Mouse (Mus musculus) spleen, adult 2 months (tissue): ENCODE measurements at regions not wholly inside any gene's neighbourhood (a gene's known extent, or its start where the extent isn't known, plus 50 kb on each side); places are given as distances from the start of the nearest gene placed in this dataset.

ENCODE experiments used
- DNase-seq, 2 experiments: peaks; one replicate each; pipeline versions ENCODE4 v3.0.0 to v3.0.0-alpha.2; 2012 to 2021; ENCODE audit warnings: low spot score in 2 of 2, low read depth in 1 of 2
- H3K27ac ChIP-seq: fragments of 200-500 bp; 2 replicates; pipeline ENCODE4 v1.5.1; 2012; ENCODE audit warnings: low read length, inconsistent platforms; ENCODE audit not compliant: insufficient read depth
- H3K27me3 ChIP-seq: fragments of 200-500 bp; 2 replicates; pipeline ENCODE4 v1.6.1; 2012; ENCODE audit warnings: mild to moderate bottlenecking, moderate library complexity, low read length, inconsistent platforms; ENCODE audit not compliant: control insufficient read depth, insufficient read depth
- H3K36me3 ChIP-seq: fragments of 200-500 bp; 2 replicates; pipeline ENCODE4 v1.6.1; 2012; ENCODE audit warnings: mild to moderate bottlenecking, low read length, inconsistent platforms; ENCODE audit not compliant: control insufficient read depth, insufficient read depth
- H3K4me1 ChIP-seq: fragments of 200-500 bp; 2 replicates; pipeline ENCODE4 v1.6.1; 2011; ENCODE audit warnings: inconsistent platforms; ENCODE audit not compliant: control insufficient read depth, insufficient read depth, insufficient read length
- H3K4me3 ChIP-seq: fragments of 200-500 bp; 2 replicates; pipeline ENCODE4 v1.5.1; 2011; ENCODE audit warnings: mild to moderate bottlenecking, inconsistent platforms; ENCODE audit not compliant: insufficient read depth, insufficient read length; ENCODE audit errors: extremely low read depth
- CTCF ChIP-seq: fragments of 200-500 bp; IDR thresholded peaks from 2 replicates; pipeline ENCODE4 v1.5.1; 2011; ENCODE audit warnings: mild to moderate bottlenecking, inconsistent platforms; ENCODE audit not compliant: insufficient read depth, insufficient read length, insufficient replicate concordance; ENCODE audit errors: extremely low read depth
- POLR2A ChIP-seq: fragments of 200-500 bp; IDR thresholded peaks from 2 replicates; pipeline ENCODE4 v1.6.1; 2011; ENCODE audit warnings: low read depth, low read length, inconsistent platforms
- WGBS: fragments of 180-500 bp; shearing (Covaris S2); methylation state at CpG from one replicate; pipeline ENCODE4 v1.1.7; 2018; 5-methylcytosine and 5-hydroxymethylcytosine counted together

- no peaks in the 10 kb centered on the region for H3K36me3 ChIP-seq
- H3K4me1 ChIP-seq: no peaks in the 10 kb centered on the region
- no peak for DNase-seq
- H3K4me3 ChIP-seq: no peak overlapping the region
- 83% methylated on average over 3 of the region's 3 CpGs for WGBS
- no peak overlapping the region for H3K27ac ChIP-seq
- no peak for TF ChIP-seq POLR2A
- TF ChIP-seq CTCF: no peak
- no peaks in the 10 kb centered on the region for H3K27me3 ChIP-seq
Observed at GRCm38 (mm10) chr15:93053471-93053870, 221.5 kb downstream of the Gxylt1 start.

- TF ChIP-seq POLR2A (no peak), CTCF (no peak)
- 28% methylated on average over 6 of the region's 6 CpGs for WGBS
- H3K27ac ChIP-seq: no peak overlapping the region
- no peak overlapping the region for H3K4me3 ChIP-seq
- no peaks in the 10 kb centered on the region for H3K27me3 ChIP-seq
- H3K4me1 ChIP-seq: no peaks in the 10 kb centered on the region
- H3K36me3 ChIP-seq: no peaks in the 10 kb centered on the region
- no peak for DNase-seq
Observed at GRCm38 (mm10) chr15:93027185-93027584, 247.8 kb downstream of the Gxylt1 start.

GRCm38 (mm10) chr15:93026456-93027078 is 248.4 kb downstream of the Gxylt1 start:
- DNase-seq: no peak
- H3K4me1 ChIP-seq: no peaks in the 10 kb centered on the region
- H3K36me3 ChIP-seq: no peaks in the 10 kb centered on the region
- no peak overlapping the region for H3K27ac ChIP-seq
- no peak overlapping the region for H3K4me3 ChIP-seq
- no peaks in the 10 kb centered on the region for H3K27me3 ChIP-seq
- TF ChIP-seq CTCF: no peak
- WGBS: 22% methylated on average over 11 of the region's 11 CpGs

GRCm38 (mm10) chr15:93025791-93026190 is 249.2 kb downstream of the Gxylt1 start:
- no peaks in the 10 kb centered on the region for H3K4me1 ChIP-seq
- H3K36me3 ChIP-seq: no peaks in the 10 kb centered on the region
- no peak overlapping the region for H3K4me3 ChIP-seq
- DNase-seq: no peak
- no peaks in the 10 kb centered on the region for H3K27me3 ChIP-seq
- 30% methylated on average over 9 of the region's 9 CpGs for WGBS
- TF ChIP-seq POLR2A (no peak), CTCF (no peak)
- H3K27ac ChIP-seq: no peak overlapping the region

GRCm38 (mm10) chr15:93024171-93024570 is 250.8 kb downstream of the Gxylt1 start:
- no peaks in the 10 kb centered on the region for H3K27me3 ChIP-seq
- no peak for DNase-seq
- H3K27ac ChIP-seq: no peak overlapping the region
- H3K4me3 ChIP-seq: no peak overlapping the region
- TF ChIP-seq CTCF: no peak
- TF ChIP-seq POLR2A: no peak
- H3K4me1 ChIP-seq: no peaks in the 10 kb centered on the region
- no peaks in the 10 kb centered on the region for H3K36me3 ChIP-seq
- 90% methylated on average over 6 of the region's 6 CpGs for WGBS

- DNase-seq: no peak
- H3K27ac ChIP-seq: no peak overlapping the region
- 91% methylated on average over 5 of the region's 5 CpGs for WGBS
- no peaks in the 10 kb centered on the region for H3K4me1 ChIP-seq
- TF ChIP-seq POLR2A: no peak
- TF ChIP-seq CTCF: no peak
- no peaks in the 10 kb centered on the region for H3K27me3 ChIP-seq
- H3K4me3 ChIP-seq: no peak overlapping the region
- no peaks in the 10 kb centered on the region for H3K36me3 ChIP-seq
Observed at GRCm38 (mm10) chr15:93011166-93011565, 263.8 kb downstream of the Gxylt1 start.

GRCm38 (mm10) chr15:93010629-93011028 is 264.4 kb downstream of the Gxylt1 start:
- no peak overlapping the region for H3K27ac ChIP-seq
- H3K27me3 ChIP-seq: no peaks in the 10 kb centered on the region
- 35% methylated on average over 2 of the region's 2 CpGs for WGBS
- no peak for DNase-seq
- no peak overlapping the region for H3K4me3 ChIP-seq
- H3K36me3 ChIP-seq: no peaks in the 10 kb centered on the region
- no peaks in the 10 kb centered on the region for H3K4me1 ChIP-seq
- TF ChIP-seq POLR2A: no peak
- no peak for TF ChIP-seq CTCF
